Mouse (Mus musculus): ENCODE data around the gene Strn. TPM values are rescaled to one million over a fixed set of nuclear protein-coding genes. Genes with fewer than 3 reads are reported as not detected.

Strn gene
- 12.5 and 14.2 TPM in 2 replicates for polyA plus RNA-seq (2014; fragmentation: Nextera tagmentation; extraction: Ambion mirVana)

DNA sequence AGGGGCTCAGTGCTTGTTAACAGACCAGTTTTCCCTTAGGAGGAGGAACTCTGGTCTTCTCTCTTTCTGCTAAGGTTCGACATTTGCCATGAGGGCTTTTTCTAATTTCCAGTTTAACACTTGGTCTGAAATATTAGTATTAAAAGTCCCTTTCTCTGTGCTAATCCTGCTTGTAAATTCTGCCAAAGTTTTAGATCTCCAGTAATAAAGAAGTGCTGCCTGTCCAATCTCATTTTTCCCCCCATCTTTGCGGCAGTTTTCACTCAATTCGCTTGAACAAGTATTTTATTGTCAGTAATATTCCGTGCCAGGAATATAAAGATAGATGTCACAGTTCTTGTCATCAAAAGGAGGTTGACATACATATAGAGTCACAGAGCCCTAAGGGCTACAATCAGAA, at the start of gene Strn:
Gene Strn (minus strand): TSS at position 101 of the 400 bp plus-strand sequence.
- peak within 1 kb of the TSS; percentile 82 for H3K4me2 ChIP-seq
- H3K36me3 ChIP-seq (ENCODE audit: control insufficient read depth, insufficient read depth, low read length): no peaks in the 10 kb centered on the region
- 39% methylated on average over 4 of the region's 4 CpGs for WGBS (ENCODE audit: insufficient replicate concordance)
- no peaks in the 10 kb centered on the region for H3K9me3 ChIP-seq (replicated peaks; ENCODE audit: control insufficient read depth, low read length)
- peak within 1 kb of the TSS; percentile 93 for H3K4me3 ChIP-seq (ENCODE audit: low read depth, low read length)
- H3K4me1 ChIP-seq (ENCODE audit: control insufficient read depth, insufficient read depth, low read length): peaks cover 22% of the 10 kb centered on the region
- ATAC-seq (replicated peaks; ENCODE audit: insufficient number of reproducible peaks, low FRiP score, low TSS enrichment): no peak
- peak within 1 kb of the TSS; percentile 98 for H3K9ac ChIP-seq (ENCODE audit: low read depth, low read length)
- no peaks in the 10 kb centered on the region for H3K27me3 ChIP-seq (ENCODE audit: control insufficient read depth, insufficient read depth, low read length)
- peak within 1 kb of the TSS; percentile 96 for H3K27ac ChIP-seq (ENCODE audit: low read depth, low read length)

DNA sequence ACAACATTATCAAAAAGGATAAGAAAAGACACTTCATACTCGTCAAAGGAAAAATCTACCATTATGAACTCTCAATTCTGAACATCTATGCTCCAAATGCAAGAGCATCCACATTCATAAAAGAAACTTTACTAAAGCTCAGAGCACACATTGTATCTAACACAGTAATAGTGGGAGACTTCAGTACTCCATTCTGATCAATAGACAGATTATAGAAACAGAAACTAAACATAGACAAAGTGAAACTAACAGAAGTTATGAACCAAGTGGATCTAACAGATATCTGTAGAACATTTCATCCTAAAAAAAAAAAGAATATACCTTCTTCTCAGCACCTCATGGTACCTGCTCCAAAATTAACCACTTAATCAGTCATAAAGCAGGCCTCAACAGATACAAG, 41.8 kb upstream of the Strn start:
- no peak overlapping the region for H3K27ac ChIP-seq (ENCODE audit: low read depth, low read length)
- H3K36me3 ChIP-seq (ENCODE audit: control insufficient read depth, insufficient read depth, low read length): peaks cover 6% of the 10 kb centered on the region; the same call in 1 of the 2 replicates
- WGBS (ENCODE audit: insufficient replicate concordance): 94% methylated on average over 1 of the region's 1 CpGs
- H3K9ac ChIP-seq (ENCODE audit: low read depth, low read length): no peak overlapping the region
- no peak for ATAC-seq (replicated peaks; ENCODE audit: insufficient number of reproducible peaks, low FRiP score, low TSS enrichment)
- H3K4me1 ChIP-seq (ENCODE audit: control insufficient read depth, insufficient read depth, low read length): no peaks in the 10 kb centered on the region
- H3K4me3 ChIP-seq (ENCODE audit: low read depth, low read length): no peak overlapping the region
- no peaks in the 10 kb centered on the region for H3K9me3 ChIP-seq (replicated peaks; ENCODE audit: control insufficient read depth, low read length)
- no peaks in the 10 kb centered on the region for H3K27me3 ChIP-seq (ENCODE audit: control insufficient read depth, insufficient read depth, low read length)
- no peak overlapping the region for H3K4me2 ChIP-seq

DNA sequence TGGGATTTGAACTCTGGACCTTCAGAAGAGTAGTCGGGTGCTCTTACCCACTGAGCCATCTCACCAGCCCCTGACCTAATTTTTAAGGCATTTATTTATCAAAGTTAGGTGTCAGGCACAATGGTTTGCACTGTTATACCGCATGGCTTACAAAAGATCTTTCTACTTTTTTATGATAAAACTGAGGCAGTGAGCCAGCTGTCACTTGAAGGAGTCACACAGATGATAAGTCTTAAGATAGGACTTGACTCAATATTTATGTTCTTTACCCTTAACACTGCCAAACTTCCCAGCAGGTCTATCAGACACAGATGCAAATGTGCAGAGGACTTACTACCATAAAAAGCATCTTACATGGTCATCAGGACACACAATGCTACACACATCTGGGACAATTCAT, 35.3 kb upstream of the Strn start:
- whole genome bisulfite sequencing (ENCODE audit: insufficient replicate concordance): 70% methylated on average over 2 of the region's 2 CpGs
- no peaks in the 10 kb centered on the region for H3K9me3 ChIP-seq (replicated peaks; ENCODE audit: control insufficient read depth, low read length)
- no peak for ATAC-seq (replicated peaks; ENCODE audit: insufficient number of reproducible peaks, low FRiP score, low TSS enrichment)

DNA sequence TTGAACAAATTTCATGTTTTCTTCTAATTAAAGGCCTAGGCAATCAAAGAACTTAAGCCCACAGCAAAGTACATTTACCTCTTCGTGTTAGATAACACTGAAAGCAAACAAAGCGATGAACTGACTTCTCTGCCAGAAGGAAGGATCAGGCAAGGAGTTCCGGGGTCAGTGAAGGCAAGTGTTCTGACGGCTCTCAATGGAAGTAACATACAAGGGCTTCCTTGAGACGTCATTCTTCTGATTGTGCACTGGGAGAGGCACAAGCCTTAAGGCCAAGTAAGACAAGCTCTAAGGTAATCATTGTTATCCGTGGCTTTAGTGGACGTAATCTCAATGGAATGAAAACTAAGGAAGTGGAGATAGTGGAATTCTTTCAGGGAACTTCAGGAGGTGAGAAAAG, 33.9 kb upstream of the Strn start:
- H3K4me2 ChIP-seq: no peak overlapping the region
- peak overlapping the region; percentile 74 for H3K27ac ChIP-seq (ENCODE audit: low read depth, low read length)
- no peak overlapping the region for H3K9ac ChIP-seq (ENCODE audit: low read depth, low read length)
- H3K27me3 ChIP-seq (ENCODE audit: control insufficient read depth, insufficient read depth, low read length): no peaks in the 10 kb centered on the region
- H3K9me3 ChIP-seq (replicated peaks; ENCODE audit: control insufficient read depth, low read length): no peaks in the 10 kb centered on the region
- H3K4me1 ChIP-seq (ENCODE audit: control insufficient read depth, insufficient read depth, low read length): peaks cover 22% of the 10 kb centered on the region
- no peak for ATAC-seq (replicated peaks; ENCODE audit: insufficient number of reproducible peaks, low FRiP score, low TSS enrichment)
- whole genome bisulfite sequencing (ENCODE audit: insufficient replicate concordance): 28% methylated on average over 7 of the region's 7 CpGs
- H3K36me3 ChIP-seq (ENCODE audit: control insufficient read depth, insufficient read depth, low read length): peaks cover 5% of the 10 kb centered on the region; the same call in 1 of the 2 replicates
- H3K4me3 ChIP-seq (ENCODE audit: low read depth, low read length): no peak overlapping the region

More for the DNA sequence above, 35.3 kb upstream of the Strn start:
- Histone ChIP-seq H3K36me3 (ENCODE audit: control insufficient read depth, insufficient read depth, low read length) (peaks cover 3% of the 10 kb centered on the region; the same call in 1 of the 2 replicates), H3K4me1 (ENCODE audit: control insufficient read depth, insufficient read depth, low read length) (peaks cover 22% of the 10 kb centered on the region), H3K4me2 (no peak overlapping the region), H3K27me3 (ENCODE audit: control insufficient read depth, insufficient read depth, low read length) (no peaks in the 10 kb centered on the region), H3K9ac (ENCODE audit: low read depth, low read length) (no peak overlapping the region), H3K27ac (ENCODE audit: low read depth, low read length) (no peak overlapping the region), H3K4me3 (ENCODE audit: low read depth, low read length) (no peak overlapping the region)

DNA sequence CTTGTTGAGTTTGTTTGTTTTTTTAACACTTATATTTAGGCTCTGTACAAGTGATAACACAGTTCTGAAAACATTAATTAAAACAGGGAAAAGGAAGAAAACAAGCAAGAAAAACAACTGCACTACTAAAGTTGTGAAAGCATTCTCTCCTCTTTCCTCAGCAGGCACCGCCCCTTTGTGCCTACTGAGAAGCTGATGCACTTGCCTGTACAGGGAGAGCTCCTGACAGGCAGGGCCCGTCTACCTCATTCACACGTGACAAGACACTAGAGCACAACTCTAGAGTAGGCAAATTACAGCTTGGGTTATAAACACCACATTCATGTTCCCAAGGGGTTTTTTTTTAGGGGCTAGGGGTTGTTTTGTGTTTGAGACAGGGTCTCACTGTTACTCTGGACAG, 32.3 kb upstream of the Strn start:
- Histone ChIP-seq H3K9ac (ENCODE audit: low read depth, low read length) (no peak overlapping the region), H3K4me1 (ENCODE audit: control insufficient read depth, insufficient read depth, low read length) (peaks cover 22% of the 10 kb centered on the region), H3K4me2 (no peak overlapping the region), H3K27ac (ENCODE audit: low read depth, low read length) (peak overlapping the region; percentile 73; the same call in 1 of the 2 replicates), H3K4me3 (ENCODE audit: low read depth, low read length) (no peak overlapping the region), H3K9me3 (replicated peaks; ENCODE audit: control insufficient read depth, low read length) (no peaks in the 10 kb centered on the region), H3K27me3 (ENCODE audit: control insufficient read depth, insufficient read depth, low read length) (no peaks in the 10 kb centered on the region), H3K36me3 (ENCODE audit: control insufficient read depth, insufficient read depth, low read length) (peaks cover 5% of the 10 kb centered on the region; the same call in 1 of the 2 replicates)
- ATAC-seq (replicated peaks; ENCODE audit: insufficient number of reproducible peaks, low FRiP score, low TSS enrichment): 0 out of 2 replicates have a peak, but pooled peaks have one; percentile 58
- WGBS (ENCODE audit: insufficient replicate concordance): 38% methylated on average over 3 of the region's 3 CpGs

DNA sequence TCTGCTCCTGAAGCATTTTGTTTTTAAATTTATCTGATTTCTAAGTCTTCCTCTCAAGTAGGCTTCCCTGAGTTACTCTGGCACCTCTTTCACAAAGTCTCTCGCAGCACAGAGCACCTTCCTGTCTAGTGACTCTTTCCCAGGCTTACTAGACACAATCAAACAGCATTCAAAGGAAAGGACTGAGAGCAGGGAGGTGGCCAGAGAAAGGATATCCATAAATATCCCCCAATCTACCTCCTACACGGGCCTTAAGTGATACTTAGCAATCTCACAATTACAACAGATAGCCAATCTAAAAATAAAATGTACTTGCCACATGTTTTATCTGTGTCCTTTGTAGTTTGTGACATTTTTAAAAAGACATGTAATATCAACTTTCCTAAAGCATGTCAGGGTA, 31.9 kb upstream of the Strn start:
- H3K27ac ChIP-seq (ENCODE audit: low read depth, low read length): peak overlapping the region; percentile 73
- H3K4me3 ChIP-seq (ENCODE audit: low read depth, low read length): no peak overlapping the region
- H3K4me1 ChIP-seq (ENCODE audit: control insufficient read depth, insufficient read depth, low read length): peaks cover 22% of the 10 kb centered on the region
- no peak overlapping the region for H3K4me2 ChIP-seq
- 15% methylated on average over 2 of the region's 2 CpGs for WGBS (ENCODE audit: insufficient replicate concordance)
- peaks cover 8% of the 10 kb centered on the region; the same call in 1 of the 2 replicates for H3K36me3 ChIP-seq (ENCODE audit: control insufficient read depth, insufficient read depth, low read length)
- no peak for ATAC-seq (replicated peaks; ENCODE audit: insufficient number of reproducible peaks, low FRiP score, low TSS enrichment)
- no peaks in the 10 kb centered on the region for H3K9me3 ChIP-seq (replicated peaks; ENCODE audit: control insufficient read depth, low read length)
- H3K9ac ChIP-seq (ENCODE audit: low read depth, low read length): no peak overlapping the region
- no peaks in the 10 kb centered on the region for H3K27me3 ChIP-seq (ENCODE audit: control insufficient read depth, insufficient read depth, low read length)

DNA sequence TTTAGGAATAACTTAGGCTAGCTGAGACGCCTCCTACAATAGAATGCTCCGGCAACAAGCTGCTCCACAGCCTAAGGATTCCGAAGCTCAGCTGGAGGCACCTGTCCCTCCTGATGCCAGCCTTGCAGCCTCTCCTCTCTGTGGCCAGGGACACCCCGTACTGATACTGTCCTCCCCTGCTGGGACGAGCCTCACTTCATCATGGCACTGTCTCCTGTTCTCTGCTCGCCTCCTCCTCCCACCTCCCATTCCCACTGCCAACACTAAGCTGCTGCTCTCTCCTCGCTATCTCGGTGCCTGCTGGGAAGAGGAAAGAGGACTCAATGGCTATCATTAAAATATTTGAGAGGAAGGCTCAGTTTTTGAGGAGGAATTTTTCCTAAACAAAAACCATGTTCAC, 30.6 kb upstream of the Strn start:
- Histone ChIP-seq H3K36me3 (ENCODE audit: control insufficient read depth, insufficient read depth, low read length) (0 out of 2 replicates have a peak, but pooled peaks cover 9% of the 10 kb centered on the region), H3K4me1 (ENCODE audit: control insufficient read depth, insufficient read depth, low read length) (peaks cover 22% of the 10 kb centered on the region), H3K9me3 (replicated peaks; ENCODE audit: control insufficient read depth, low read length) (no peaks in the 10 kb centered on the region), H3K4me2 (no peak overlapping the region), H3K4me3 (ENCODE audit: low read depth, low read length) (no peak overlapping the region), H3K27me3 (ENCODE audit: control insufficient read depth, insufficient read depth, low read length) (no peaks in the 10 kb centered on the region), H3K27ac (ENCODE audit: low read depth, low read length) (no peak overlapping the region), H3K9ac (ENCODE audit: low read depth, low read length) (no peak overlapping the region)
- no peak for ATAC-seq (replicated peaks; ENCODE audit: insufficient number of reproducible peaks, low FRiP score, low TSS enrichment)
- WGBS (ENCODE audit: insufficient replicate concordance): 45% methylated on average over 8 of the region's 8 CpGs

DNA sequence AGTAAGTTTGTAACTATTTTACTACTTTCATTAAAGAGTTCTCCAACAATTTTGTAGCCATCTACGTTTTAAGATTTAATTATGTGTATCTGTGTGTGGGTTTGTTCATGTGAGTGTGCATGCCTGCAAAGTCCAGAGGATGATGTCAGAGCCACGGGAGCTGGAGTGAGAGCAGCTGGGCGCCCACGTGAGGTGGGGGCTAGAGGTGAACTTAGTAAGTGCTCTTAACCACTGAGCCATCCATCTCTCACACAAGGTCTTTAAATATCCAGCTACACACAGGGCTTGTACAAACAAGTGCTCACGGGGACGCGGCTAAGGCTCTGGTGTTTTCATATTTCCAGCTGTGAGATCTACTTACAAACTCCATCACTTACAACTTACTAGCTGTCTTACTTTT, 29.1 kb upstream of the Strn start:
- Histone ChIP-seq H3K27me3 (ENCODE audit: control insufficient read depth, insufficient read depth, low read length) (no peaks in the 10 kb centered on the region), H3K9ac (ENCODE audit: low read depth, low read length) (no peak overlapping the region), H3K9me3 (replicated peaks; ENCODE audit: control insufficient read depth, low read length) (no peaks in the 10 kb centered on the region), H3K4me2 (no peak overlapping the region), H3K4me3 (ENCODE audit: low read depth, low read length) (no peak overlapping the region), H3K27ac (ENCODE audit: low read depth, low read length) (no peak overlapping the region), H3K36me3 (ENCODE audit: control insufficient read depth, insufficient read depth, low read length) (0 out of 2 replicates have a peak, but pooled peaks cover 9% of the 10 kb centered on the region), H3K4me1 (ENCODE audit: control insufficient read depth, insufficient read depth, low read length) (peaks cover 14% of the 10 kb centered on the region)
- WGBS (ENCODE audit: insufficient replicate concordance): 84% methylated on average over 7 of the region's 7 CpGs
- no peak for ATAC-seq (replicated peaks; ENCODE audit: insufficient number of reproducible peaks, low FRiP score, low TSS enrichment)

DNA sequence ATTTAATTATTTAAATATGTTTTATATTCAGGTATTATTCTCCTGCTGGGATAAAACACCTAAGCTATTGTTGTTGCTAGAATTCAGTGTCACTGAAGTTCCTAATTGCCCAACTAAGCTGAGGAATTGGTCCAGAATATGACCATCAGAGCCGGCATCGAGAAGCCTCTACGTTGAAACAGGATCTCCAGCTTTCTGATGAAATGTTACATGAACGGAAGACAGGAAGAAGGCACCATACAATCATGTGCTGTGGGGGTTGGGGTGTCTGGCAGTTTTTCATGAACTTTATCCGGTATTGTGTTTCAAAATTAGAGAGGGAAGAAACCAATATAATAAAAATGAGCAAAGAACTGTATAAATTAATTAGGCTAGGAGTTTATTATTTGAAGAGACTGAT, 26.3 kb upstream of the Strn start:
- no peak overlapping the region for H3K27ac ChIP-seq (ENCODE audit: low read depth, low read length)
- 0 out of 2 replicates have a peak, but pooled peaks cover 3% of the 10 kb centered on the region for H3K4me1 ChIP-seq (ENCODE audit: control insufficient read depth, insufficient read depth, low read length)
- no peaks in the 10 kb centered on the region for H3K9me3 ChIP-seq (replicated peaks; ENCODE audit: control insufficient read depth, low read length)
- H3K4me3 ChIP-seq (ENCODE audit: low read depth, low read length): no peak overlapping the region
- no peaks in the 10 kb centered on the region for H3K27me3 ChIP-seq (ENCODE audit: control insufficient read depth, insufficient read depth, low read length)
- 90% methylated on average over 5 of the region's 5 CpGs for WGBS (ENCODE audit: insufficient replicate concordance)
- no peak overlapping the region for H3K4me2 ChIP-seq
- no peak overlapping the region for H3K9ac ChIP-seq (ENCODE audit: low read depth, low read length)
- no peak for ATAC-seq (replicated peaks; ENCODE audit: insufficient number of reproducible peaks, low FRiP score, low TSS enrichment)
- H3K36me3 ChIP-seq (ENCODE audit: control insufficient read depth, insufficient read depth, low read length): peaks cover 14% of the 10 kb centered on the region; the same call in 1 of the 2 replicates

Data from heart, embryonic 11.5 days (tissue).